Mouse (Mus musculus) liver, embryonic 14.5 days (tissue): ENCODE measurements around the gene Slc30a4.

ENCODE experiments used
- CTCF ChIP-seq: IDR thresholded peaks from 2 replicates; pipeline ENCODE4 v1.5.1; 2016; ENCODE audit warnings: antibody characterized with exemption, low read depth, control low read depth
- EP300 ChIP-seq: IDR thresholded peaks from 2 replicates; pipeline ENCODE4 v1.6.1; 2016; ENCODE audit warnings: antibody characterized with exemption, low read depth

GRCm38 (mm10) chr2:122681379-122682137 is 20.9 kb downstream of the Slc30a4 start:
- TF ChIP-seq CTCF (no peak), EP300 (no peak)
